Mouse (Mus musculus): ENCODE data around the gene Cpt1b. TPM values are rescaled to one million over a fixed set of nuclear protein-coding genes. Genes with fewer than 3 reads are reported as not detected.

Cpt1b gene
- polyA plus RNA-seq, 1 experiment from 2014 or later: 0.63 TPM

DNA sequence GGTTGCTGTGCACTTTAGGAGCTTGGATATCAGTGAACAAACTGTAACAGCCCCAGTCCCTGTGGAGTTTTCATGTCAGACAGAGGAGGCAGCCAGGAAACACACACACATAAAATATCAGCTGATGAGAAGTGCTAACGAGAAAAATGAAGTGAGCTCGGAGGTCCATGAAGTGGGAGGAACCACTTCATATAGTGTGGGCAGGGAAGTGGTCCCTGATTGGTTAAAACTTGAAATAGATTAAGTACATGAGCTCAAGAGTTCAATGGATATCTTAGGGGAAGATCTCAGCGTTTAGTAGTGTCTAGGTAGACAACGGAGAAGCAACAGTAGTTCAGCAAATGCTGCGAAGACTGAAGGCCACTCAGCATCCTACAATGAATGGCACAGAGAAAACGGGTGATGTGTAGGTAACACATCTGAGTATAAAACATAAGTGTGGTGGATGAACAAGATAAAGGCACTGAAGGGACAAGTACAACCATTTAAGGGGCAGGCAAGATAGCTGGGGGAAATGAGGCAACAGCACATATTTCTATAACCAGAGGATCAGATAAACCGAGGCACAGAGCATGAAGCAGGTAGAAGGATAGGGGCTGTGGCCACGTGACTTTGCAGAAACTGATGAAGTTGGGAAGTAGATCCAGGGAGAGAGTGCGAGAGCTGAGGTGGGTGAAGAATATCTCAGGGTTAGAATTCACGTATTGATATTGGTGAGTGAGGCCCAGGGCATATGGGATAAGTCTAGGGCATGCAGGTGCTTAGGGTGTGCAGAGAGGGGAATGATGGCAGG is 20.6 kb downstream of the Cpt1b start:
- Histone ChIP-seq H3K27ac (no peak overlapping the region), H3K9me3 (no peaks in the 10 kb centered on the region), H3K9ac (no peak overlapping the region), H3K27me3 (replicated peaks) (no peaks in the 10 kb centered on the region), H3K36me3 (no peaks in the 10 kb centered on the region), H3K4me3 (replicated peaks) (no peak overlapping the region), H3K4me2 (no peak overlapping the region), H3K4me1 (no peaks in the 10 kb centered on the region)
- WGBS: 77% methylated on average over 10 of the region's 10 CpGs
- ATAC-seq (ENCODE audit: insufficient read depth, low FRiP score, low read depth): no peak

DNA sequence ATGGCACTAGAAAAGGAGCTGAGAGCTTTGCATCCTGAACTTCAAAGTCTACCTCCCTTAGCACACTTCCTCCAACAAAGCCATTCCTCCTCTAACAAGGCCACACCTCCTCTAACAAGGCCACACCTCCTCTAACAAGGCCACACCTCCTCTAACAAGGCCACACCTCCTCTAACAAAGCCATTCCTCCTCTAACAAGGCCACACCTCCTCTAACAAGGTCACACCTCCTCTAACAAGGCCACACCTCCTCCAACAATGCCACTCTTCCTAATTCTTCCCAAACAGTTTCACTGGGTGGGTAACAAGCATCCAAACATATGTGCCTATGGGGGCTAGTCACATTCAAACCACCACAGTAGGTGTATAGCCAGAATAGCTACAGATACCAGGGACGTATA is 23.2 kb downstream of the Cpt1b start:
- 88% methylated on average over 1 of the region's 1 CpGs for WGBS
- Histone ChIP-seq H3K4me1 (no peaks in the 10 kb centered on the region), H3K9me3 (no peaks in the 10 kb centered on the region), H3K4me2 (no peak overlapping the region), H3K4me3 (replicated peaks) (no peak overlapping the region), H3K9ac (no peak overlapping the region), H3K36me3 (no peaks in the 10 kb centered on the region), H3K27ac (no peak overlapping the region), H3K27me3 (replicated peaks) (no peaks in the 10 kb centered on the region)
- no peak for ATAC-seq (ENCODE audit: insufficient read depth, low FRiP score, low read depth)

DNA sequence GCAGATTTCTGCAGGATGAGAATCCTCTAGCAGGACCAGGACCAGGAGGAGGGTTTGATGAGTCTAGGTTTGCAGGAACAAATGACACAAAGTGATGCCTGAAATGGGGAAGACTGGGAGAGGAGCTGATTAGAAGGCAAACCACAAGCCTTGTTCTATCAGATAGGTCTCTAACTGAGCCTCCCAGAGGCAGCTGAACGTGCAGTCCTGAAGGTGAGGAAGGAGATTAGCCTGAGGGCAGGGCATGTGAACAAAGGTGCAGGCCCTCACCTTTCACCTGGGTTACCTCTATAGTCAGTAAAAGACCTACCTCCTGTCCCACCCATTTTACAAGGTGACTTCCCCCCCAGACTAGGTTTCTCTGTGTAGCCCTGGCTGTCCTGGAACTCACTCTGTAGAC is 25.9 kb downstream of the Cpt1b start:
- H3K4me1 ChIP-seq: no peaks in the 10 kb centered on the region
- H3K27ac ChIP-seq: no peak overlapping the region
- no peak overlapping the region for H3K4me3 ChIP-seq (replicated peaks)
- H3K9ac ChIP-seq: no peak overlapping the region
- H3K9me3 ChIP-seq: no peaks in the 10 kb centered on the region
- no peaks in the 10 kb centered on the region for H3K36me3 ChIP-seq
- H3K4me2 ChIP-seq: no peak overlapping the region
- WGBS: 43% methylated on average over 1 of the region's 1 CpGs
- ATAC-seq (ENCODE audit: insufficient read depth, low FRiP score, low read depth): no peak
- H3K27me3 ChIP-seq (replicated peaks): no peaks in the 10 kb centered on the region

DNA sequence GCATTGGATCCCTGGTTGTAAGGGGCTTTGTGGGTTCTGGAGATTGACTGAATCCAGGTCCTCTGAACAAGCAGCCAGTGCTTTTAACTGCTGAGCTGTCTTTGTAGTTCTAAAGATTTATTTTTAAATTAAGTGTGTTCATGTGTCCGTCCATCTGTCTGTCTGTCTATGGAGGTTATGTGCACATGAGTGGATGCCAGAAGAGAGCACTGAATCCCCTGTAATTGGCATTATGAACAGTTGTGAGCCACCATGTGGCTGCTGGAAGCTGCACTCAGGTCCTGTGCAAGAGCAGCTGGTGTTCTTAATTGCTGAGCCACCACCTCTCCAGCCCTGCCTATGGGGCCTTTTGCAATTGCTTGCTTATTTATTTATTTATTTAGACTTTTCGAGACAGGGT is 27.5 kb downstream of the Cpt1b start:
- no peak overlapping the region for H3K9ac ChIP-seq
- 82% methylated on average over 2 of the region's 2 CpGs for WGBS
- ATAC-seq (ENCODE audit: insufficient read depth, low FRiP score, low read depth): no peak
- H3K27ac ChIP-seq: no peak overlapping the region
- no peaks in the 10 kb centered on the region for H3K27me3 ChIP-seq (replicated peaks)
- H3K9me3 ChIP-seq: no peaks in the 10 kb centered on the region
- H3K4me1 ChIP-seq: no peaks in the 10 kb centered on the region
- no peak overlapping the region for H3K4me2 ChIP-seq
- no peak overlapping the region for H3K4me3 ChIP-seq (replicated peaks)
- H3K36me3 ChIP-seq: no peaks in the 10 kb centered on the region

DNA sequence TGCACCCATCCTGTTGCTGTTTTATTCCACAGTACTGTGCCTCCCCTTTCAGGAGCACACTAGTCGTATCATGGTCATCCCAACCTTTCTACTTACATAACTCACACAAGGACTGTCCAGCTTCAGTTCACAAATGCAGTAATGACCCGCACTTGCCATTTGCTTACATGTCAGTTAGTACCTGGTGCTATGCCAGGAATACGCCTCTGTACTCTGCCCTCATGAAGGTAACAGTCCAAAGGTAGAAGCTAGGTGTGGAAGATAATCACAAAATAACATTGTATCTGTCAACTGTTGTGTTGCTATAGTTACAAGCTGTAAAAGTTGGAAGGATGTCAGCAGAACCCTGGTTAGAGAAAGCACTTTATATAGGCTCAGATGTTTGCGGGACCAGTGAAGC is 28.8 kb downstream of the Cpt1b start:
- Histone ChIP-seq H3K27ac (no peak overlapping the region), H3K4me2 (no peak overlapping the region), H3K36me3 (no peaks in the 10 kb centered on the region), H3K9ac (no peak overlapping the region), H3K4me3 (replicated peaks) (no peak overlapping the region), H3K27me3 (replicated peaks) (no peaks in the 10 kb centered on the region), H3K9me3 (no peaks in the 10 kb centered on the region), H3K4me1 (no peaks in the 10 kb centered on the region)
- WGBS: 80% methylated on average over 4 of the region's 4 CpGs
- ATAC-seq (ENCODE audit: insufficient read depth, low FRiP score, low read depth): no peak

DNA sequence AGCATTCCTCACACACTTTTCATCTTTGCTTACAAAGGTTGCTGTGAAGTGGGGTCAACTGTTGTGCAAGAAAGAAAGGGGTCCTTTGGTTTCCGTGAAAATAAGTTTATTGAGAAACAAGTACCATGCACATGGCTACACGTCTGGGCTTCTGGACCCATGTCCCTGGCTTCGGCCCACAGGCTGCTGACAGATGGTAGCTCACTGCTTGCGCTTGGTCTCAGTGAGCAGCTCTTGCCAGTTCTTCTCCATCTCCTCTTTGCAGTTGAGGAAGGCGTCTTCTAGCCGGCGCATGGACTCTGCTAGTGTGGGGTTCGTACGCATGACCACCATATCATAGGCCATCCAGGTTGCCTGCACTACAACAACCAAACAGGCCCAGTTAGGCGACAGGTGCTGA is 35.6 kb downstream of the Cpt1b start:
- no peaks in the 10 kb centered on the region for H3K36me3 ChIP-seq
- H3K4me2 ChIP-seq: no peak overlapping the region
- ATAC-seq (ENCODE audit: insufficient read depth, low FRiP score, low read depth): no peak
- WGBS: 89% methylated on average over 10 of the region's 10 CpGs
- H3K4me3 ChIP-seq (replicated peaks): no peak overlapping the region
- H3K27me3 ChIP-seq (replicated peaks): no peaks in the 10 kb centered on the region
- no peaks in the 10 kb centered on the region for H3K9me3 ChIP-seq
- no peak overlapping the region for H3K27ac ChIP-seq
- no peaks in the 10 kb centered on the region for H3K4me1 ChIP-seq
- no peak overlapping the region for H3K9ac ChIP-seq

DNA sequence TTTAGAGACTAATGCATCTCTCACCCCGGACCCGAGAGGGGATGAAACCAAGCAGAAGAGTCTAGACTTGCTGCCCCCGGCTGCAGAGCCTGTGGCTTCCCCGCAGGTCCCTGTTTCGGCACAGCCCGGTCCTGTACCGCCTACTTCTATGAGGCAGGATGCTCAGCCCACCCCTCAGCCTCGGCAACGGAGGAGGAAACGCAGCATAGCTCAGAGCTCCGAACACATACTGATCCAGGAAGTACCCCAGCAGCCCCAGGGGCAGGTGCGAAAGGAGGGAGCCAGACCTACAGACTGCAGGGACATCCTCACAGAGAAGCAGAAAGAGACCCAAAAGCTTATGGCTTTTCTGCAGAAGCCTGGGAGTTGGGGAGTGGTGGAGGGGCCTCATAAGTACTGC is 38.5 kb downstream of the Cpt1b start:
- WGBS: 44% methylated on average over 12 of the region's 12 CpGs
- Histone ChIP-seq H3K4me3 (replicated peaks) (no peak overlapping the region), H3K4me1 (no peaks in the 10 kb centered on the region), H3K9ac (no peak overlapping the region), H3K9me3 (no peaks in the 10 kb centered on the region), H3K27ac (no peak overlapping the region), H3K27me3 (replicated peaks) (no peaks in the 10 kb centered on the region), H3K4me2 (no peak overlapping the region), H3K36me3 (no peaks in the 10 kb centered on the region)
- no peak for ATAC-seq (ENCODE audit: insufficient read depth, low FRiP score, low read depth)

DNA sequence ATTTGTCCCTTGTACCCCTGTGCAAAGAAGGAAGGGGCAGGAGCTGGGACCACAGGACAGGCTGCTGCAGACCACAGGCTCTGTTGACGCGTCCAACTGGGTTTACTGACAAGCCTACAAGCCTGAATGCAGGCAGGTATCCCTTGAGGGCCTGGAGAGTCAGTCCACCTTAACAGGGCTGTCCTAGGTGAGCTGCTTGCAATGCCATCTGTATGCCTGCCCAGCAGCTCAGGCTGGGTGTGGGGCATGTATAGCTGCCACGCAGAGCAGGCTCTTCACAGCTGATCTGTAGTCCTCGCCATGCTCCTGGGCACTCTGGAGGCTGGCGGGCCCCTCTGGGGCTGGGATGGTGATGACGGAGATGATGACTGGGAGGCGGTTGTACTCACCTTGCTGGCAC is 41.0 kb downstream of the Cpt1b start, which contains the start of gene Klhdc7b:
TSS of gene Klhdc7b (plus strand) at position 301 of the 400 bp plus-strand sequence.
- Histone ChIP-seq H3K9me3 (no peaks in the 10 kb centered on the region), H3K36me3 (no peaks in the 10 kb centered on the region), H3K9ac (no peak within 1 kb of the TSS), H3K27ac (no peak within 1 kb of the TSS), H3K4me2 (no peak within 1 kb of the TSS), H3K4me3 (replicated peaks) (no peak within 1 kb of the TSS), H3K27me3 (replicated peaks) (peaks cover 5% of the 10 kb centered on the region), H3K4me1 (no peaks in the 10 kb centered on the region)
- no peak for ATAC-seq (ENCODE audit: insufficient read depth, low FRiP score, low read depth)
- 86% methylated on average over 7 of the region's 7 CpGs for WGBS

DNA sequence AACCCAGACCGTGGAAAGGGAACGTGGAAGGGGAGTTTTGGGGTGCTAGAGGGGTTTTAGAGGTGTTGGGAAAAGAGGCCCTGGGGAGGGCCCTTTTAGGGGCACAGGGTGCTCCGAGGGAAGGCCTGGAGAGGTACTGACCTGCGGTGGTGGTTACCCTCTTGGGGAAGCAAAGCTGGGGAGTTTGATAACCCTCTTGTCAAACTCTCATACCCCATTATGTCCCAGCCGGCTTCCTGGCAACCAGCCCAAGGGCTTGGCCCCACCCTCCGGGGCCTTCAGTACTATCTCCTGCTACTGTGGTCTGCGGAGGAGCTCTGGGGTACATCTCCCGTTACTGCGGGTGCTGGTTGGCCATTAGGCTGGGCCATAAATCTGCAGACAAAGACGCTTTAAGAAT is 46.2 kb downstream of the Cpt1b start:
- Histone ChIP-seq H3K4me1 (peaks cover 12% of the 10 kb centered on the region), H3K9me3 (no peaks in the 10 kb centered on the region), H3K4me2 (peak overlapping the region; percentile 69), H3K27ac (no peak overlapping the region), H3K27me3 (replicated peaks) (peaks cover 42% of the 10 kb centered on the region), H3K4me3 (replicated peaks) (peak overlapping the region; percentile 36; the same call in 1 of the 2 replicates), H3K9ac (0 out of 2 replicates have a peak overlapping the region, but pooled peaks have one; percentile 44), H3K36me3 (no peaks in the 10 kb centered on the region)
- no peak for ATAC-seq (ENCODE audit: insufficient read depth, low FRiP score, low read depth)
- 13% methylated on average over 10 of the region's 10 CpGs for WGBS

DNA sequence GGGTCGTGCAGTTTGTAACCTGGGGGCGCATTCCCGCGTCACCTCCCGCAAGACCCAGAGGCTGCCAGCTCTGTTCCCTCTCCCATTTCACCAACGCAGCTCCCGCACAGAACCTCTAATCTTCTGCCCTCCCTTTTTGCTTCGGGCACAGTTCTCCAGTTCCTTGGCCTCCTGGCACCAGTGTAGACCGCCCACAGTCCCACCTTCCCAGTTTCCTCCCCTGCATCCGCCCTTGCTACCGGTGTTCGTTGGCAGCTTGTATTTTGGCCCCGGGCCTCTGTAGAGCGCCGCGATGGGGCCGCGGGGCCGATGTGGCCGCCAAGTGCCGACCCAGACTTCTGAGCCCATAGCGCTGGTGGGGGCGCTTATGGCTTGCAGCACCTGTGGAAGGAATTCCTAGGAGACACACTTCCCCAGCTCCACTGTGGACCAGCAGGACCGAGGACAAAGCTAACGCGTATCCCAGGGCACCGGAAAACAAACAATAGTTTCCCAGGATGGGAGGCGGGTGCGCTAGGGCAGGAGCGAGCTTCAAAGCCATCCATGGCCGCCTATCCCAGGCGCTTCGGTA is 46.7 kb downstream of the Cpt1b start, which contains the start of gene Odf3b:
TSS of gene Odf3b (minus strand) at position 452 of the 571 bp plus-strand sequence.
- peaks cover 15% of the 10 kb centered on the region for H3K4me1 ChIP-seq
- ATAC-seq (ENCODE audit: insufficient read depth, low FRiP score, low read depth): no peak
- WGBS: under 1% methylated on average over 33 of the region's 33 CpGs
- peak within 1 kb of the TSS; percentile 44 for H3K9ac ChIP-seq
- no peaks in the 10 kb centered on the region for H3K36me3 ChIP-seq
- no peak within 1 kb of the TSS for H3K27ac ChIP-seq
- peak within 1 kb of the TSS; percentile 36 for H3K4me3 ChIP-seq (replicated peaks)
- peak within 1 kb of the TSS; percentile 69 for H3K4me2 ChIP-seq
- H3K9me3 ChIP-seq: no peaks in the 10 kb centered on the region
- peaks cover 42% of the 10 kb centered on the region for H3K27me3 ChIP-seq (replicated peaks)

DNA sequence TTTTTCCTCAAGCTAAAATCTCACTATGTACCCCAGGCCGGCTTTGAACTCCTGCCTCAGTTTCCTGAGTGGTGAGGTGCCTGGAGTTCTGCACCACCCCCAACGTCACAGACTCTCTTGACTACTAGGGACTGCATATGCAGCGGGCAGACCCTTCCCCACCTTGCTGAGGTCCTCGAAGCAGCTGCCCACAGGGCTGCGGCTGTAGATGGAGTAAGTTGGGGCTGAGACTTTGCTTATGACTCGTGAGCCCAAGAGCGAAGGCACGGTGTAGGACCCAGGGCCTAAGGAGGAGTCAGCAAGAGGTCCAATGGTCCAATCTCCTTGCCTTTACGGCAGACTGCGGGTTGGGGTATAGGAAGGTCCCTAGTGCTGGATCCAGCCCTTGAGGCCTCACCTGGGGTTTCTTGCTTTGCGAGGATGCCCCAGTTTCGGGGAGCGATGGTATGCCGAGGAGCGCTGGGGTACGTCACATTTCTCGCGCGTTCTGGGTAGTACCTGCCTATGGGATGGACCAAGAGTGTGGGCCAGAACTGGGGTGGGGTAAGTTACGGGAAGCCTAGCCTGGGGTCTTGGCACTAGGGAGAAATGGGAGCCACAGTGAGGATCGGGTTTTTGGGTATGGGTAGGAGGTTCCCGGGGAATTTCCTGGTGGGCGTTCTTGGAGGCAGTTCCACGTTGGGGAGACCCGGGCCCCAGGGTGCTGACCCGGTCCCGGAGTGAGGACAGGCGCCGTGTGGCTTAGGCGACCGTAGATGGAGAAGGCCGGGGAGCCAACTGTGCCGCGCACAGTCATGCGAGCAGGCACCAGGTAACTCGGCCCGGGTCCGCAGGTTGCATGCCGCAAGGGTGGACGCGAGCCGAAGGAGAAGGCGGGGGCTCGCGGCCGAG is 47.5 kb downstream of the Cpt1b start:
- Histone ChIP-seq H3K4me3 (replicated peaks) (peak overlapping the region; percentile 36), H3K4me1 (peaks cover 16% of the 10 kb centered on the region), H3K27ac (no peak overlapping the region), H3K9me3 (no peaks in the 10 kb centered on the region), H3K27me3 (replicated peaks) (peaks cover 42% of the 10 kb centered on the region), H3K4me2 (peak overlapping the region; percentile 69), H3K36me3 (no peaks in the 10 kb centered on the region), H3K9ac (no peak overlapping the region)
- WGBS: 15% methylated on average over 46 of the region's 46 CpGs
- no peak for ATAC-seq (ENCODE audit: insufficient read depth, low FRiP score, low read depth)

Data from stomach, embryonic 15.5 days (tissue).